Mouse (Mus musculus): ENCODE results near the gene Pelo. TPM values are rescaled to one million over a fixed set of nuclear protein-coding genes. Genes with fewer than 3 reads are reported as not detected.

Gene Pelo
- polyA plus RNA-seq (2016; fragmentation: Nextera tagmentation; extraction: Ambion mirVana): 3.9 and 4.6 TPM in 2 replicates

DNA sequence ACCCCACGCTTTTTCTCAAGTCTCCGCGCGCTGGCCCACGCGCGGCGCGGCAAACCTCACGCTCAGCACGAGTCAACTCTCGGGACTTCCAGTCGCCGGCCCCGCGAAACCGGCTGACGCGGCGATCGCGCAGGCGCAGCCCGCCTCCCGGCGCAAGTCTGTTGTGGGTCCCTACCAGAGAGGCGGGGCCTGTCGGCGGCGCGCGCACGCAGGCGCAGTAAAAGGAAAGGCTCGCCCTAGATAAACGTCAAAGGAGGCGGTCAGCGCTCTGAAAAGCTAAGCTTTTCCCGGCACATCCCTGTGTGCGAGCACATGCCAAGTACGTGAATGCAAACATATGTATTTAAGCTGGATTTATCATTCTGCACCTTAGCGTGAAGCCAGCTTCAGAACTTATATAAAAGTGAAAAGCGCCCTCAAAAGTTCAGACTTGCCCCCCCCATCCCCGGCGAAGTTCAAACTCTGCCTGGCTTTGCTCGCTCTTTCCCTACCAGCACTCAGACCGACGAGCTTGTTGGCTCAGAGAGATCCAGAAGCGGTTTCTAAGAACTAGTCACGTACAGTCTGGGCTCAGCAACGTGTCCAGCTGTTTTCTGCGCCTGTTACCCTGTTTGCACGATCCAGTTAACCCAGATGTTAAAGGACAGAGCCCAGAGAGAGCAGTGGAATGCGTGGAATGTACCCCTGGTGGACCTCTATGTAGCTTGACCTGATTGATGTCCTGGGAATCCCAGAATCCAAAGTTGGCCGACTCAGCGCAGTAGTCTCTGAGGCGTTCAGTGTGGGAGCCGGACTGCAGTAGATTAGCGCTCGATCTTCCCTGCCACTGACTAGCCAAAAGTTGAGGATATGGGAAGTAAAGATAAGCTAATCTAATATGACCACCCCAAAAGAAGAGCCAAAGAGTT, at the start of gene Pelo:
Pelo (minus strand) TSS at position 118 of the 908 bp plus-strand sequence.
- Histone ChIP-seq H3K9me3 (replicated peaks) (peaks cover 4% of the 10 kb centered on the region; the same call in 1 of the 2 replicates), H3K36me3 (peaks cover 14% of the 10 kb centered on the region), H3K27ac (peak within 1 kb of the TSS; percentile 66), H3K4me1 (peaks cover 17% of the 10 kb centered on the region), H3K9ac (peak within 1 kb of the TSS; percentile 78), H3K27me3 (no peaks in the 10 kb centered on the region), H3K4me3 (peak within 1 kb of the TSS; percentile 68), H3K4me2 (replicated peaks) (peak within 1 kb of the TSS; percentile 87)
- WGBS: under 1% methylated on average over 60 of the region's 60 CpGs
- ATAC-seq (ENCODE audit: low FRiP score): peak; percentile 97

DNA sequence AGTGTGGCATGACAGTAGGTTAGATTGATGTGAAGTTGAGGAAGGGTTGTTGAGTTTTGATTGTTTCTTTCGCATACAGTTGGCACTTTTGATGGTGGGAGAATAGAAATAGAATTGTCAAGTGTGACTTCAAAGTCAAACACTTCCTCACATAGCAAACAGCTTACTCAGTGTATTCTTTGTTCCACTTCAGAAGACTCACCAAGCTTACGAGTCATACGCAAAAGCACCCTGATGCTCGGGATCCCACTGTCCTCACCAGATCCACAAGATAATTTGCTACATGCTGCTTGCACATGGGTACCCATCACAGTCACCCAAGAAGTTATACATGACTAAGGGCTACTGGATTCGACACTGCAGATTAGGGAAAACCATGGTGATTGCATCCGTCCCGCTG, 48.5 kb upstream of the Pelo start:
- ATAC-seq (ENCODE audit: low FRiP score): no peak
- 88% methylated on average over 7 of the region's 7 CpGs for WGBS
- H3K4me2 ChIP-seq (replicated peaks): no peak overlapping the region

GRCm38 (mm10) chr13:115136761-115137160, 46.8 kb upstream of the Pelo start:
- WGBS: 82% methylated on average over 3 of the region's 3 CpGs
- Histone ChIP-seq H3K36me3 (no peaks in the 10 kb centered on the region), H3K27ac (no peak overlapping the region), H3K4me1 (no peaks in the 10 kb centered on the region), H3K4me2 (replicated peaks) (no peak overlapping the region), H3K27me3 (no peaks in the 10 kb centered on the region), H3K9me3 (replicated peaks) (no peaks in the 10 kb centered on the region), H3K9ac (no peak overlapping the region), H3K4me3 (no peak overlapping the region)
- no peak for ATAC-seq (ENCODE audit: low FRiP score)

More for the DNA sequence above, 48.5 kb upstream of the Pelo start:
- no peaks in the 10 kb centered on the region for H3K4me1 ChIP-seq
- H3K36me3 ChIP-seq: no peaks in the 10 kb centered on the region
- H3K27me3 ChIP-seq: no peaks in the 10 kb centered on the region
- H3K9ac ChIP-seq: no peak overlapping the region
- no peaks in the 10 kb centered on the region for H3K9me3 ChIP-seq (replicated peaks)
- H3K27ac ChIP-seq: no peak overlapping the region
- H3K4me3 ChIP-seq: no peak overlapping the region

DNA sequence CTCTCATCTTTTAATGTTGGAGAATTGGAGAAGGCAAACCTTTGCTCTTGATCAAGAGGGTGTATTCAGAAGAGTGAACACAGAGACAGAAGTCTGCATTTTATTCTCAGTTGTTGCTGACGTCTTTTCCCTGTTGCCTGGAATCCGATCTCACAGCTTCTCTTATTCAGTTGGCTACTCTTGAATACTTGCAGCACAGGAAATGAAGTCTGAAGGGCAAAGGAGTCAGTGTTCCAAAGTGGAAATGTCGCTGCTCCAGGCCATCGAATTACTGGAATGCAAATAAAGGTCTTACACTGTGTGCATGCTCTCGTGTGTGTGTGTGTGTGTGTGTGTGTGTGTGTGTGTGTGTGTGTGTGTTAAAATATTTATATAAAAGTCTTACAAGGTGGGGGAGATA, 42.4 kb upstream of the Pelo start:
- Histone ChIP-seq H3K9me3 (replicated peaks) (no peaks in the 10 kb centered on the region), H3K9ac (no peak overlapping the region), H3K4me2 (replicated peaks) (no peak overlapping the region), H3K36me3 (no peaks in the 10 kb centered on the region), H3K4me1 (no peaks in the 10 kb centered on the region), H3K27ac (no peak overlapping the region), H3K4me3 (no peak overlapping the region), H3K27me3 (no peaks in the 10 kb centered on the region)
- WGBS: 32% methylated on average over 5 of the region's 5 CpGs
- ATAC-seq (ENCODE audit: low FRiP score): no peak

DNA sequence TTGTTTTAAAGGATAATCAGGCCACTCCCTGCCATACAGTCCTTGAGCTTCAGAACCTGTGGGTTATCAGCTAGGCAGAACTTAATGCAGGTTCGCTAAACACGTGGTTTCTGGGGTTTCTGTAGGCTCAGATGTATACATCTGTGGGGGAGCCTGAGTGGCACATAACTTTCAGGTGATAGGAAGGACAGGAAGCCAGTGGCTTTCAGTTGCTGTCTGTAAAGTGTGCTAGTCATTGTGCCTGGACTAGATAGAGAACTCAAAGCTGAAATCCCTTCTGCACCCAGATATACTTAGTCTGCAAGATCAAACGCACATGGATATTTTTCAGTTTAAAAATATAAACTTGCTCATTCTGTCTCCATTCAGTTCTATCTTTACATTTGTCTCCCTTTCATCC, 41.4 kb upstream of the Pelo start:
- no peak overlapping the region for H3K27ac ChIP-seq
- H3K4me1 ChIP-seq: no peaks in the 10 kb centered on the region
- 70% methylated on average over 3 of the region's 3 CpGs for WGBS
- H3K36me3 ChIP-seq: no peaks in the 10 kb centered on the region
- H3K27me3 ChIP-seq: no peaks in the 10 kb centered on the region
- H3K9ac ChIP-seq: no peak overlapping the region
- H3K9me3 ChIP-seq (replicated peaks): no peaks in the 10 kb centered on the region
- H3K4me2 ChIP-seq (replicated peaks): no peak overlapping the region
- H3K4me3 ChIP-seq: no peak overlapping the region
- ATAC-seq (ENCODE audit: low FRiP score): no peak

GRCm38 (mm10) chr13:115130035-115130434, 40.0 kb upstream of the Pelo start:
- no peak overlapping the region for H3K27ac ChIP-seq
- H3K27me3 ChIP-seq: no peaks in the 10 kb centered on the region
- 89% methylated on average over 2 of the region's 2 CpGs for WGBS
- no peaks in the 10 kb centered on the region for H3K4me1 ChIP-seq
- ATAC-seq (ENCODE audit: low FRiP score): no peak
- no peak overlapping the region for H3K4me2 ChIP-seq (replicated peaks)
- H3K4me3 ChIP-seq: no peak overlapping the region
- no peaks in the 10 kb centered on the region for H3K36me3 ChIP-seq
- H3K9ac ChIP-seq: no peak overlapping the region
- no peaks in the 10 kb centered on the region for H3K9me3 ChIP-seq (replicated peaks)

DNA sequence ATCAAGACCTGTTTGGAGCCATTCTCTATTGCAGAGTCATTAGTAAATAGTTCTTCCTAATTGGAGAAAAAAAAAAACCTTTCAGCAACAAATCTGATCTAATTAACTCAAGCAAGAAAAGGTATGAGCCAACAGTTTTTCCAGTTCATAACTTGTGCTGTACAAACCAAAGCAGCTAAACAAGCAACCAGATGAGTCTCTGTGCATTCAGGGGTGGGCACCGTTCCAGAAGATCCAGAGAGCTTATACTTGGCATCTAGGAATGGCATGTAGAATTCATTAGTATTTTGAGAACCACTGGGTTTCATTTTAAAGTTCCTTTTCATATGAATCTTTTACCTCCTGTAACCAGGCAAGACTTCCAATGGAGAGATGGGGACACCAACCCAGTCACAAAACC, 37.8 kb upstream of the Pelo start:
- Histone ChIP-seq H3K27ac (no peak overlapping the region), H3K9me3 (replicated peaks) (no peaks in the 10 kb centered on the region), H3K9ac (no peak overlapping the region), H3K4me3 (no peak overlapping the region), H3K4me2 (replicated peaks) (no peak overlapping the region), H3K4me1 (no peaks in the 10 kb centered on the region), H3K27me3 (no peaks in the 10 kb centered on the region), H3K36me3 (no peaks in the 10 kb centered on the region)
- 97% methylated on average over 1 of the region's 1 CpGs for WGBS
- ATAC-seq (ENCODE audit: low FRiP score): no peak

GRCm38 (mm10) chr13:115126534-115126933, 36.5 kb upstream of the Pelo start:
- Histone ChIP-seq H3K4me2 (replicated peaks) (no peak overlapping the region), H3K4me3 (no peak overlapping the region), H3K27me3 (no peaks in the 10 kb centered on the region), H3K27ac (no peak overlapping the region), H3K4me1 (no peaks in the 10 kb centered on the region), H3K9me3 (replicated peaks) (no peaks in the 10 kb centered on the region), H3K9ac (no peak overlapping the region), H3K36me3 (no peaks in the 10 kb centered on the region)
- no peak for ATAC-seq (ENCODE audit: low FRiP score)
- 96% methylated on average over 2 of the region's 2 CpGs for WGBS

DNA sequence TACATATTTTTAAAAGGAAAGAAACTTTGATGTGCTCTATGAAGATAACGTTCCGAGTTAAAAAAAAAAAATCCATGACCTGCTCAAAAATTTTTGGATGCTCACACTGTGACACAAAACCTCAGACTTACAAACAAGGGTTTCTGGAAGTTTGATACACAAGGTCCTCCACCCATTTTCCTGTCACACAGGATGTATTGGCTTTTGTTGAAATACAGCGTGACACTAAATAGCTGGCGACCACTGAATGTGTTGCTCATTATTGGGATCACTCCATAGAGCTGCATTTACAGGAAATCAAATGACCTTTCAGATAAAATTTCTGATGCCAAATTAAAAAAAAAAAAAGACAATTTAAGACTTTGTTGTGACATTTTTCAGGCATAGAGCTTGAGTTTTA, 35.1 kb upstream of the Pelo start:
- no peaks in the 10 kb centered on the region for H3K4me1 ChIP-seq
- no peak overlapping the region for H3K9ac ChIP-seq
- ATAC-seq (ENCODE audit: low FRiP score): no peak
- no peaks in the 10 kb centered on the region for H3K27me3 ChIP-seq
- no peak overlapping the region for H3K4me2 ChIP-seq (replicated peaks)
- no peaks in the 10 kb centered on the region for H3K36me3 ChIP-seq
- H3K27ac ChIP-seq: no peak overlapping the region
- no peak overlapping the region for H3K4me3 ChIP-seq
- no peaks in the 10 kb centered on the region for H3K9me3 ChIP-seq (replicated peaks)
- WGBS: 90% methylated on average over 4 of the region's 4 CpGs

DNA sequence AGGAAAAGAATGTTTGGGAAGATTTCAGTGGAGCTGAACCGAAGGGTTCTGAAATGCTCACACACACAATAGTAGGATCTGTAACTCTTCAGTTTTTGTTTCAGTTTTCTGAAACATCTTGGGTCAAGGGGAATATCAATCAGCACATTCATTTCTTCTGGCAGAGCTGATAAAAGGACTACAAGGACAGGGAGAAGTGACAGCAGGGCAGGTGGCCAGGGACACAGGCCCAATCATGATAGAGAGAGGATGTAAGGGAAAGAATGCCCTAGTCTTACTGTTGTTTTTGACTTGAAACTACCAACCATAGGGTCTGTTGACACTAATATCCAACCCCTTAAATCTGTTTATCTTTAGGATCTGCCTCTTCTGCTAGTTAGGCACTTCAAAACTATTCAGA, 34.5 kb upstream of the Pelo start:
- no peak for ATAC-seq (ENCODE audit: low FRiP score)
- Histone ChIP-seq H3K9ac (no peak overlapping the region), H3K27ac (no peak overlapping the region), H3K27me3 (no peaks in the 10 kb centered on the region), H3K4me2 (replicated peaks) (no peak overlapping the region), H3K4me3 (no peak overlapping the region), H3K9me3 (replicated peaks) (no peaks in the 10 kb centered on the region), H3K36me3 (no peaks in the 10 kb centered on the region), H3K4me1 (no peaks in the 10 kb centered on the region)
- 97% methylated on average over 1 of the region's 1 CpGs for WGBS

DNA sequence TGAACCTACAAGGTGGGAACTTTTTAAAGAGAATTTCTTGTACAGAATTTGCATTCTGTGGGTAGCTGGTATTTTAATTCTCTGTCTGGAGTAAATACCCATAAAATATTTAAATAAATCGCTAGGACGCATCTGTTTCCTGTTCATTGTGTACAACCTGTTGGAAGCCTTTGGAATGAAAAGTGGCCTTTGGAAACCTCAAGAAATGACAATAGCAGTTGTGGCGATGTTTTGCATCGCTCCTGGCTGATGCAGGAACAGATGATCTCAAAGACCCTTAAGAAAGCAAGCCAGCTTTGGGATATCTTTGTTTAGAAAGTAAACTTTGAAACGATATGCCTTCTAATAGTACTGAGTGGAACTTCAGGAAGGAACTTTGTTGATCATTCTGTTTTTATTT, 28.8 kb upstream of the Pelo start:
- Histone ChIP-seq H3K4me3 (no peak overlapping the region), H3K36me3 (no peaks in the 10 kb centered on the region), H3K9ac (no peak overlapping the region), H3K4me1 (no peaks in the 10 kb centered on the region), H3K27me3 (no peaks in the 10 kb centered on the region), H3K27ac (no peak overlapping the region), H3K9me3 (replicated peaks) (no peaks in the 10 kb centered on the region), H3K4me2 (replicated peaks) (no peak overlapping the region)
- 55% methylated on average over 5 of the region's 5 CpGs for WGBS
- no peak for ATAC-seq (ENCODE audit: low FRiP score)

DNA sequence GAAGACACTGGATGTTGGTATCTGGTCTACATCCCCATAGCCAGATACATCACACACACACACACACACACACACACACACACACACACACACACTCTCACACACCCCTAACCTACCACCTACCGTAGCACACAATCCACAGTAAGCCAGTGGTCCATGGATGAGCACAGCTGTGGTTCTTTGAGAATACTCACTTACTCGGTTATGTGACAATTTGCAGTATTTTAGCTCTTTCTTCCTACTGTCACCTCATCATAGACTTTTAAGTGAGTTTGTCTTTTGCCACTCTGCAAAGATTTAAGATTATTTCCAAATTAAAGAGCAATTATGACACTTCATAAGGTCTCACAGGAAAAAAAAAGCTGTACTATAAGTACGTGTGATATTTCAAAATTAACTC, 28.2 kb upstream of the Pelo start:
- WGBS: 83% methylated on average over 3 of the region's 3 CpGs
- no peak overlapping the region for H3K9ac ChIP-seq

More for the DNA sequence above, 28.2 kb upstream of the Pelo start:
- H3K4me3 ChIP-seq: no peak overlapping the region
- H3K4me2 ChIP-seq (replicated peaks): no peak overlapping the region
- no peaks in the 10 kb centered on the region for H3K36me3 ChIP-seq
- H3K27me3 ChIP-seq: no peaks in the 10 kb centered on the region
- no peak for ATAC-seq (ENCODE audit: low FRiP score)
- H3K9me3 ChIP-seq (replicated peaks): no peaks in the 10 kb centered on the region
- no peak overlapping the region for H3K27ac ChIP-seq
- no peaks in the 10 kb centered on the region for H3K4me1 ChIP-seq

All from hindbrain, embryonic 12.5 days (tissue).